Mouse (Mus musculus) liver, embryonic 11.5 days (tissue): ENCODE results near the gene Cyb5d1. TPM values are rescaled to one million over a fixed set of nuclear protein-coding genes. Genes with fewer than 3 reads are reported as not detected.
A peak's percentile ranks its signal among the peaks of the same experiment; 100 is the strongest.

Experiments used
- ATAC-seq: fragments of 200-750 bp; cut with Nextera tagmentation; replicated peaks from 2 replicates; pipeline ENCODE4 v1.8.0; 2017; ENCODE audit warnings: moderate number of reproducible peaks, mild to moderate bottlenecking, moderate TSS enrichment, moderate library complexity; ENCODE audit not compliant: low FRiP score
- DNase-seq: peaks from one replicate; pipeline ENCODE4 v3.0.0-alpha.2; 2017; ENCODE audit warnings: low spot score
- H3K27ac ChIP-seq: fragments of 300-500 bp; sonication (generic); 2 replicates; pipeline ENCODE4 v1.5.1; 2014; ENCODE audit warnings: mild to moderate bottlenecking, low read depth, low read length, control low read depth
- H3K27me3 ChIP-seq: fragments of 300-500 bp; sonication (generic); replicated peaks from 2 replicates; pipeline ENCODE4 v1.6.1; 2014; ENCODE audit warnings: low read length, mixed read lengths; ENCODE audit not compliant: control insufficient read depth, insufficient read depth
- H3K36me3 ChIP-seq: fragments of 300-500 bp; sonication (generic); 2 replicates; pipeline ENCODE4 v1.6.1; 2014; ENCODE audit warnings: mild to moderate bottlenecking, low read length, moderate library complexity, mixed read lengths; ENCODE audit not compliant: control insufficient read depth, insufficient read depth
- H3K4me1 ChIP-seq: fragments of 300-500 bp; sonication (generic); replicated peaks from 2 replicates; pipeline ENCODE4 v1.6.1; 2014; ENCODE audit warnings: low read length, mixed read lengths; ENCODE audit not compliant: control insufficient read depth, insufficient read depth
- H3K4me2 ChIP-seq: fragments of 300-500 bp; sonication (generic); 2 replicates; pipeline ENCODE4 v1.6.1; 2014; ENCODE audit warnings: mild to moderate bottlenecking, control low read depth, moderate library complexity
- H3K4me3 ChIP-seq: fragments of 300-500 bp; sonication (generic); 2 replicates; pipeline ENCODE4 v1.5.1; 2014; ENCODE audit warnings: low read depth, low read length, control low read depth
- H3K9ac ChIP-seq: fragments of 300-500 bp; sonication (generic); 2 replicates; pipeline ENCODE4 v1.6.1; 2014; ENCODE audit warnings: low read depth, low read length, control low read depth
- H3K9me3 ChIP-seq: fragments of 300-500 bp; sonication (generic); 2 replicates; pipeline ENCODE4 v1.6.1; 2016; ENCODE audit warnings: low read length, inconsistent platforms, mixed read lengths; ENCODE audit not compliant: control insufficient read depth
- WGBS: fragments of 180-500 bp; shearing (Covaris S2); extraction: QIAGEN DNeasy Blood & Tissue Kit; methylation state at CpG from one replicate; pipeline ENCODE4 v1.1.7; 2014; 5-methylcytosine and 5-hydroxymethylcytosine counted together
- polyA plus RNA-seq: library from polyadenylated mRNA; unstranded; fragments of >200 nt; fragmentation: Nextera tagmentation; extraction: Ambion mirVana; gene quantifications from 2 replicates; pipeline ENCODE4 v1.2.1, GENCODE M21; 2014

Cyb5d1 gene
- polyA plus RNA-seq, 1 experiment from 2014 or later, result 19.9 TPM

GRCm38 (mm10) chr11:69369990-69370816, 25.2 kb downstream of the Cyb5d1 start:
- Histone ChIP-seq H3K27me3 (peaks cover 18% of the 10 kb centered on the region), H3K9ac (no peak overlapping the region), H3K27ac (peak overlapping the region; percentile 20; the same call in 1 of the 2 replicates), H3K36me3 (no peaks in the 10 kb centered on the region), H3K4me3 (peak overlapping the region; percentile 88), H3K9me3 (no peaks in the 10 kb centered on the region), H3K4me1 (peaks cover 62% of the 10 kb centered on the region), H3K4me2 (peak overlapping the region; percentile 98)
- ATAC-seq (no peak), DNase-seq (no peak)
- 37% methylated on average over 2 of the region's 2 CpGs for WGBS

DNA sequence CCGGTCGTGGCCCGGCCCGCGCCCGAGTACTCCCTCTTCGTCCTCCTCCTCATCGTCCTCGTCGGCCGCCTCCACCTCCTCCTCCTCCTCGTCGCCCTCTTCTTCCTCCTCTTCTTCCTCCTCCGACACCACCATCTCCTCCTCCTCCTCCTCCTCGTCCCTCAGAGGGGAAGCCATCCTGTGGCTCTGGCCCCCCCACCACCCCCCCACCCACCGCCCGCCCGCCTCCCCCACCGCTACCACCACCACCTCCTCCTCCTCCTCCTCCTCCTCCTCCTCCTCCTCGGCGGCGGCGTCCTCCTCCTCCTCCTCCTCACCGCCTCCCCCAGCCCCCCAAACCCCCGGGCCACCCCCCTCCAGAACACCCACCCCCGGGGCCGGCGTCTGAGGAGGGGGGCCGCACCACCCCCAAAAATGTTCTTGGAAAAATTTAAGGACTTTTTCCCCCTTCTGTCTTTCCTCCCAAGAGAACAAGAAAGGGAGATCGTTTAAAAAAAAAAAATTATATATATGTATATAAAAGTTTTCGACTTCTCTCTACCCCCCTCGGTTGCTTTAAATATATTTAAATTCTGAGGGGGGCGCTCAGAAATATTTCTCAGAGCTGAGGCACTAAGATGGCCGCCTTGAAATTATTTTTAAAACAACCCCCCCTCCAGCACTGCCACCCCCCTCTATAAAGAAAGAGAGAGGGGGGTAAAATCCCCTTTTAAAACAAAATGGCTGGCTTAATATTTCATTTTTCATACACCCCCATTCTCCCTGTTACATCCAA, 26.0 kb downstream of the Cyb5d1 start, which contains the start of gene Chd3:
Chd3 (minus strand) TSS at position 192 of the 775 bp plus-strand sequence.
- Histone ChIP-seq H3K27ac (peak within 1 kb of the TSS; percentile 87), H3K27me3 (peaks cover 18% of the 10 kb centered on the region), H3K4me1 (peaks cover 66% of the 10 kb centered on the region), H3K9ac (peak within 1 kb of the TSS; percentile 90), H3K36me3 (no peaks in the 10 kb centered on the region), H3K9me3 (no peaks in the 10 kb centered on the region), H3K4me2 (peak within 1 kb of the TSS; percentile 98), H3K4me3 (peak within 1 kb of the TSS; percentile 88)
- no peak for ATAC-seq
- 10% methylated on average over 14 of the region's 34 CpGs for WGBS
- no peak for DNase-seq

DNA sequence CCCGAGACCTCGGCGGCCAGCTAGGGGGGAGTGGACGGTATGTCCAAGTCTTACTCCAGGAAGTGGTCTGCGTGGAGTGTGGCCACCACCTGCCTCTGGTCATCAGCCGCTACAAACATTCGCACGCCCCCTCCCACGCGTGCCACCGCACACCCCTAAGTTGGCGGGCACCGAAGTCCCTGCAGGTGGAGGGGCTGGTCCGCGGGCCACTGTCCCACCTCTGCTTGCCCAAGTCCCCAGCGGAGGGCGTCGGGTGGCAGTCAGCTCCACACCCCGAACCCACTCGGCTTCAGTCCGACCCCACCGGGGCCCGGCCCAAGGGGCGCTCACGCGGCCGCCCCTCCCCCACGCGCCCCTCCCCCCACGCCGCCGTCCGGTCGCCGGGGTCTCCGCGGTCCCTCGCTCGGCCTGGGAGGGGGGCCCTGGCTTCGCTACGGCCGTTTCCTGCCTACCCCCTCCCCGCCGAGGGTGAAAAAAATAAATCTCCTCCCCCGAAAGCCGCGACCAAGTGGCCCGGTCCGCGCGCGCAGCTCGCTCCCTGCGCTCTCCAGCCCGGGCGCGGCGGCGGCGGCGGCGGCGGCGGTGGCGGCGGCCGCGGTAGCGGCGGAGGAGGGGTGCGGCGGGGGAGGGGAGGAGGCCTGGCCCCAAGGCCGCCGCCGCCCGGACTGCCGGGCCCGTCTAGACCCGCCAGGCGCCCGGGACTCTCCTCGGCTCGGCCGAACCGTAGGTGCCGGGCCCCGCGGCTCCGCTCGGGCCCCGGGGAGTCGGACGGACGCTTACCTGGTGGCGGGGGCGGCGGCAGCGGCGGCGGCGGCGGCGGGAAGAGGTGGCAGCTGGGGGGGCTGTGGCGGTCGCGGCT, 26.8 kb downstream of the Cyb5d1 start:
- peaks cover 62% of the 10 kb centered on the region for H3K4me1 ChIP-seq
- H3K4me3 ChIP-seq, result peak overlapping the region; percentile 88
- peaks cover 18% of the 10 kb centered on the region for H3K27me3 ChIP-seq
- no peaks in the 10 kb centered on the region for H3K36me3 ChIP-seq
- ATAC-seq (0 out of 2 replicates have a peak, but pooled peaks have one; percentile 21), DNase-seq (peak; percentile 67)
- under 1% methylated on average over 64 of the region's 106 CpGs for WGBS
- peak overlapping the region; percentile 87 for H3K27ac ChIP-seq
- H3K9ac ChIP-seq, result peak overlapping the region; percentile 90
- no peaks in the 10 kb centered on the region for H3K9me3 ChIP-seq
- H3K4me2 ChIP-seq, result peak overlapping the region; percentile 98

- Histone ChIP-seq H3K4me3 (peak overlapping the region; percentile 88), H3K27me3 (peaks cover 18% of the 10 kb centered on the region), H3K36me3 (peaks cover 3% of the 10 kb centered on the region; the same call in 1 of the 2 replicates), H3K4me2 (peak overlapping the region; percentile 98), H3K4me1 (peaks cover 54% of the 10 kb centered on the region), H3K9ac (peak overlapping the region; percentile 90), H3K27ac (peak overlapping the region; percentile 87), H3K9me3 (no peaks in the 10 kb centered on the region)
- ATAC-seq (no peak), DNase-seq (no peak)
- WGBS, result 3% methylated on average over 22 of the region's 22 CpGs
These were observed 27.6 kb downstream of the Cyb5d1 start for GRCm38 (mm10) chr11:69367616-69368355.

- peak overlapping the region; percentile 88 for H3K4me3 ChIP-seq
- peaks cover 46% of the 10 kb centered on the region for H3K4me1 ChIP-seq
- DNase-seq (no peak), ATAC-seq (no peak)
- no peaks in the 10 kb centered on the region for H3K9me3 ChIP-seq
- H3K9ac ChIP-seq, result peak overlapping the region; percentile 90
- H3K27me3 ChIP-seq, result peaks cover 18% of the 10 kb centered on the region
- peak overlapping the region; percentile 87 for H3K27ac ChIP-seq
- peak overlapping the region; percentile 98 for H3K4me2 ChIP-seq
- peaks cover 3% of the 10 kb centered on the region; the same call in 1 of the 2 replicates for H3K36me3 ChIP-seq
- under 1% methylated on average over 22 of the region's 22 CpGs for WGBS
These were observed 28.4 kb downstream of the Cyb5d1 start for GRCm38 (mm10) chr11:69366855-69367615.

DNA sequence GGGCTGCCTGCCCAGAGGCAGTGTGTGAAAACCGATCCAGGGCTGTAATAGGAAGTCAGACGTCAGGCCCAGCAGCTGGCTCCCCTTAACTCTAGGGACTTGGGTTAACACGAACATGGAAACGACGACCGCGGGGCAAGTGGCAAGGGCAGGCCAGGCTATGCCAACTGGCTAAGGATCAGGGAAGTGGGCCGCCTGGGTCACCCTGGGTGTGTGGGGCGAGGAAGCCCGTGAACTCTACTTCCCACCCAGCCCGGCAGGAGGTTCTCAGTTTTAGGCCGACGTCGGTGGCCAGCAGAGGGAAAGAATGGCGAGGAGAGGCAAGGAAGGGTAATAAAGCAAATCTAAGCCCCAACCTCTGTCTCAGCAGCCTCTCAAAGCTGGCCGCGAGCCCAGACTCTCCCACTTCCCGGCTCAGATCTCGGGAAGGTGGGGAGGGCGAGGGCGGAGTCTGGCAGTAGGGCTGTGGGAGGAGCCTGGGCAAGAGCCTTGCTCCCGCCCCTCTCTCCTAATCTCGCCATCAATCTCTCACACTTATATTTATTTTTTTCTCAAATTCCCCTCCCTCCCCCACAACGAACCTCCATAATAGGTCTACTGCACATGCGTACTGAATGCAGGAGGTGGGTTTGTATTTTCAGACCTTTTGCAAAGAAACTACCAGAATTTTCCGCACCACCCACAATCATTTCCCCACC, 29.1 kb downstream of the Cyb5d1 start:
- WGBS, result 3% methylated on average over 26 of the region's 26 CpGs
- H3K4me1 ChIP-seq, result peaks cover 40% of the 10 kb centered on the region
- ATAC-seq, result peak; percentile 71

DNA sequence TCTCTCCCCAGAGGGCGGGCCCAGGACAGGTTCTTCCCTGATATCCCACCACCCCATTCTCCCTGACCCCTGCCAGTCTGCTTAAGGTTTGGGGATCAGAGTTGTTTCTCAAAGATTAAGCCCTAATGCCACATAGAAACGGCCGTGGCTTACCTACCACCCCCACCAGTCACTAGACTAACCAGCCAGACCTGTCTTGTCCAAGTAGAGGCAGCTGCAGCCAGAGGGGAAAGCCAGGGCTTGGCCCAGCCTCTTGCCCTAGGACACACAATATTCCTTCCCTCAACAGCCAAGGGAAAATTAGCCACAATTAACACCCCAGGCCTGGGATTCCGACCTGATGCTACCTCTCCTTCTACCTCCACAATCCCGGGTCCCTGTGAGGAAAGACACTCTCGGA, 29.7 kb downstream of the Cyb5d1 start:
- 40% methylated on average over 6 of the region's 6 CpGs for WGBS
- DNase-seq (no peak), ATAC-seq (no peak)
- Histone ChIP-seq H3K27me3 (peaks cover 18% of the 10 kb centered on the region), H3K4me2 (peak overlapping the region; percentile 98), H3K4me1 (peaks cover 35% of the 10 kb centered on the region), H3K9ac (peak overlapping the region; percentile 39), H3K27ac (peak overlapping the region; percentile 54), H3K9me3 (no peaks in the 10 kb centered on the region), H3K4me3 (peak overlapping the region; percentile 88), H3K36me3 (peaks cover 6% of the 10 kb centered on the region; the same call in 1 of the 2 replicates)

More for the DNA sequence above, 29.1 kb downstream of the Cyb5d1 start:
- H3K27me3 ChIP-seq, result peaks cover 18% of the 10 kb centered on the region
- H3K36me3 ChIP-seq, result peaks cover 6% of the 10 kb centered on the region; the same call in 1 of the 2 replicates
- H3K27ac ChIP-seq, result peak overlapping the region; percentile 54
- H3K9ac ChIP-seq, result peak overlapping the region; percentile 39
- H3K4me2 ChIP-seq, result peak overlapping the region; percentile 98
- H3K9me3 ChIP-seq, result no peaks in the 10 kb centered on the region
- H3K4me3 ChIP-seq, result peak overlapping the region; percentile 88
- peak; percentile 80 for DNase-seq
